Mouse (Mus musculus): Measurements from ENCODE around the gene Myadml2. TPM values are rescaled to one million over a fixed set of nuclear protein-coding genes. Genes with fewer than 3 reads are reported as not detected.

Myadml2 gene
- total RNA-seq, 2 experiments from 2014 or later: 1.0 to 2.9 TPM

- intact Hi-C loops (cut with DNase I): no loop called here
- no peak for DNase-seq
Observed at GRCm38 (mm10) chr11:120630881-120631725, 16.9 kb downstream of the Myadml2 start.

- intact Hi-C loops (cut with DNase I): no loop called here
Observed at GRCm38 (mm10) chr11:120630401-120630871, 17.5 kb downstream of the Myadml2 start.

DNA sequence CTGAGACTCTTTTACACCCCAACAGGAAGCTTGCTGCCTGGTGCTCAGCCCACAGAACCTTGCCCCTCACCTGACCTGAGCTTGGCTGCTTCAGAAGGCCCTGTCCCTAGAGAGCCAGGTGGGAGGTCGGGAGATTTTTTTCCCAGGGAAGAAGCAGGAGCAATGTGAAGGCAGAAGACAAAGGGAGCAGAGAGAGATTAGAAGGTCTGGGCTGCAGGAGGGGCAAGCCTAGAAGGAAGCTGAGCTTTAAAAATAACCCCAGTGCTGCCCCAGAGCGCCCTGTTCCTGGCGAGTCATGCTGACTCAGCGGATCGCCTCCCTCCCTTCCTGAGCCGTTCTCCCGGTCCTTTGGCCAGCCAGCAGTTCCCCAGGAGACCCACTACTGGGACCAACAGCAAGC, 18.0 kb downstream of the Myadml2 start:
- intact Hi-C loops (cut with DNase I): loop anchor here (10.0 kb wide), 1 partner anchor 85 kb away; the partner anchor contains the start of genes Cenpx and Lrrc45
- DNase-seq: no peak

More at GRCm38 (mm10) chr11:120630401-120630871, 17.5 kb downstream of the Myadml2 start:
- no peak for DNase-seq

DNA sequence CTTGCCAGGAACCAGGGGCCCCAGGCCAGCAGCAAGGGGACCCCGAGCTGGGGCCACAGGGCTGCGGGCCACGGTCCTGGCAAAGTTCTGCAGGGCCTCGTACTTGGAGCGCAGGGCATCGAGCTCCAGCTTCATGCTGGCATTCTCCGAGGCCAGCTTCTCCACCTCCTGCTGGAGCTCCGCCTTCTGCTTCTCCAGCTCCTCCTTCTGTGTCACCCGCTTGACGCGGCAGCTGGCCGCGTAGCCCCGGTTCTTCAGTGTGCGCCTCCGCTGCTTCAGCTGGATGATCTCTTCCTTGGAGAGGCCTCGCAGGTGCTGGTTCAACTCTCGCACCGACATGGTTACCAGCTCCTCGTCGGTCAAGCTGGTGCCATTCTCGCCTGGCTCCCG, 18.6 kb downstream of the Myadml2 start:
- DNase-seq: no peak
- intact Hi-C loops (cut with DNase I): loop anchor here (10.0 kb wide), 1 partner anchor 85 kb away; the partner anchor contains the start of genes Cenpx and Lrrc45

DNA sequence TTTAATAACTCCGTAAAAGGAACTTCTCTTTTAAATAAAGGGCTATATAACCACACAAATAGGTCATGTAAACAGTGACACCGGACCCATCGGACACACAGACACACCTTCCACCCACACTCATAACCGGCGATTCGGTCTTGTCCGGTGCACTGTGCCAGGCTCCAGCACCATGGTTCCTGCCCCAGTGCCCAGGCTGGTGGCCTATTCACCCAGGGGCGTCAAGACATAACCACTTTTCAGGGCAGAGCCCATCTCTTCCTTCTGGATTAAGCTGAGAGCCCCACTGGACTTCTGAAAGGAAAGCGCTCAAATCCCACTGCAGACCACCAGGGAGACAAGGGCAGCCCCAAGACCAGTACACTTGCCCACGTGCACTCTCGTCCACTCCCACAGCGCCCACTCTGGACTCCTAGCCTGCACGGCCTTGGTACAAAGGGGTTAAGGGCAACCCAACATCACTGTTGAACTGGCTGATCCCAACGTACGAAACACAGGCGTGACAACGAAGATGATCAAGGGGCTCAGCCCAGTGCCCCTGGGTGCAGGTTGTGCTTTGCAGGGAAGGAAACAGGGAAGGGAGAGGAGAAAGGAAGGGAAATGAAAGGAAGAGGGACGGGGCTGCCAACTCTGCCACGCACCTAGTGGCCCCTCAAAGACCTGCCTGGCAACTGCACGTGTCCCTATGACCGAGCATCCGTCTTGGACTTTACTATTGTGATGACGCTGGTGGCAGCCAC, 19.2 kb downstream of the Myadml2 start:
- DNase-seq: no peak
- intact Hi-C loops (cut with DNase I): loop anchor here (10.0 kb wide), 1 partner anchor 86 kb away; the partner anchor contains the start of genes Cenpx and Lrrc45

DNA sequence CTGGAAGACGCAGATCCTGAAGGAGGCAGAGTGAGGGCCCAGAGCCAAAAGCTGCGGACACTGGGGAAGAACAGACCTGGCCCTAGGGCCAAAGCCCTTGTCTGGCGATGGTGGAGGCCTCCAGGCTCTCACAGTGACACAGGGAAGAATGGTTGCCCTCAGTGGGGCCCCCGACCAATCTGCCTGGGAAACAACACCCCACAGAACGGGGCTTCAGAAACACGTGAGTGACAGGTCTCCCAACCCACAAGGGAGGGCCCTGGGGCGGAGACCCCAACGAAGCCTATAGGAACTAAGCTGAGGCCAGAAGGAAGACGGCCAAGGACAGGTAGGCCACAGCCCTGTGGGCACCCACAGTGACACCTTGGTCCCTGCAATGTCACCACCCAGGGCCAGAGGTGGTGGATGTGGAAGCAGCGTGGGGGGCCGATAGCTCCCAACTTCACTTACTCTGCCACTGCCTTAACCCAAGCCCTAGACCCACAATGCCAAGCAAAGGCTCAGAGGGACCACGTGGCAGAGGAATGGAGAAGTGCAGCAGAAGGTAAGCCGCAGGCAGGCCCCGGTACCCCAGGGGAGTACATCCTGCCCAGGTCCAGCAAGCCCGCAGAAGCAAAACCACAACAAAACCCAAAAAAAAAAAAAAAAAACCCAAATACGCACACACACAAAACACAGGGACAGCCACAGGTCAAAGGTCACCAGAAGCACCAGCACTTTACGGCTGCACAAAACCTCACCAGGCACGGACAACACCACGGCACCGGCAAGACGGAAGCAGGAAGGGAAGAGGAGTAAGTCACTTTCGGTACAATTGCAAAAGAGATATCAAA, 20.3 kb downstream of the Myadml2 start:
- no peak for DNase-seq
- intact Hi-C loops (cut with DNase I): loop anchor here (10.0 kb wide), 1 partner anchor 87 kb away; the partner anchor contains the start of genes Cenpx and Lrrc45

DNA sequence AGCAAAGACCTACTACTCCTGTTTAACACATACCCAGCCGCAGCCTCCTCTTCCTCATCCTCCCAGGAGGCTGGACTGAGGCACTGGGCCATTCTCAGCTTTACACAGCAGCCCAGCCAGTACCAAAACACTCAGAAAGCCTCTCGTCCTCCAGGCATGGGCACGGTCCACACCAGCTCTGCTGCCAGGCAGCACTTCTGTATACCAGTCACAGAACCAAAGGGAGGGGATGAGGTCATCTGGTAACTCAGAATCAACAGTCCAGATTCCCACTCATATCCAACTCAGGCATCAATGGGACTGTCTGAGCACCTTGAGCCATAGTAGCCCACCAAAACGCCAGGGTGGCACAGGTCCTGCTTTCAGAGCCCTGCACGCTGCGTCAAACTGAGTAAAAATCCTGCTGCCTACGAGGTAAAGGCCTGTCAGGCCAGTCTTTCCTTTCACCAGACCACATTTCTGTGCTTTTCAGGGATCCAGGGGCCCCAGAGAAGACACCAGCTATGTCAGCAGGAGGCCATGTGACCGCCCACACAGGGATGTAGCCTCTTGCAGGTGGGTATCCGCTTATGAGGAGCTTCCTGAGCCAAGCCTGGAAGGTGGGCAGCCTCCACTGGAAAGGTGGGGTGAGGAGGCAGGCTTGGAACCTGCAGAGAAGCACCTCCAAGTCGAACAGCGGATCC, 21.0 kb downstream of the Myadml2 start:
- intact Hi-C loops (cut with DNase I): loop anchor here (10.0 kb wide), 1 partner anchor 88 kb away; the partner anchor contains the start of genes Cenpx and Lrrc45
- DNase-seq: no peak

GRCm38 (mm10) chr11:120625152-120625775, 22.7 kb downstream of the Myadml2 start, which contains the start of gene Sirt7:
Gene Sirt7, minus strand, starts transcription at chr11:120625240.
- no peak for DNase-seq
- intact Hi-C loops (cut with DNase I): loop anchor here (10.0 kb wide), 1 partner anchor 90 kb away; the partner anchor contains the start of genes Cenpx and Lrrc45

DNA sequence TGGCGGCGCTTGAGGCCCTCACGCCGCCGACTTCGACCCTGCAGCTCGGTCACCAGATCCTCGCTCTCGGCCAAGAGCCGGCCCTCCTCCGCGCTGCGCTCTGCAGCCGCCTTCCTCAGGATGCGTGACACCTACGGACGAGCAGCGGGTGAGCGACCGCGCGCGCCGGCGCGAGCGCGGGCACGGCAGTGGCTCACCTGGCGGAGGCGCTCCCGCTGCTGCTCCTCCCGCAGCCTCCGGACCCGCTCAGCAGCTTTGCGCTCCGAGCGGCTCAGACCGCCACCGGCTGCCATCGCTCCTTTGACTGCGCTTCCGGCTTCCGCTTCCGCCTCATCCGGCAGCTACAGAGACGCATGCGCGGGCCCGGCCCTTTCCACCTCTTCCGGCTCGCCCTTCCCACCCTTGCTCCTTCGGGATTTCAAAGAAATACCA, 23.3 kb downstream of the Myadml2 start:
- peak; percentile 87 for DNase-seq
- intact Hi-C loops (cut with DNase I): loop anchor here (10.0 kb wide), 1 partner anchor 90 kb away; the partner anchor contains the start of genes Cenpx and Lrrc45

DNA sequence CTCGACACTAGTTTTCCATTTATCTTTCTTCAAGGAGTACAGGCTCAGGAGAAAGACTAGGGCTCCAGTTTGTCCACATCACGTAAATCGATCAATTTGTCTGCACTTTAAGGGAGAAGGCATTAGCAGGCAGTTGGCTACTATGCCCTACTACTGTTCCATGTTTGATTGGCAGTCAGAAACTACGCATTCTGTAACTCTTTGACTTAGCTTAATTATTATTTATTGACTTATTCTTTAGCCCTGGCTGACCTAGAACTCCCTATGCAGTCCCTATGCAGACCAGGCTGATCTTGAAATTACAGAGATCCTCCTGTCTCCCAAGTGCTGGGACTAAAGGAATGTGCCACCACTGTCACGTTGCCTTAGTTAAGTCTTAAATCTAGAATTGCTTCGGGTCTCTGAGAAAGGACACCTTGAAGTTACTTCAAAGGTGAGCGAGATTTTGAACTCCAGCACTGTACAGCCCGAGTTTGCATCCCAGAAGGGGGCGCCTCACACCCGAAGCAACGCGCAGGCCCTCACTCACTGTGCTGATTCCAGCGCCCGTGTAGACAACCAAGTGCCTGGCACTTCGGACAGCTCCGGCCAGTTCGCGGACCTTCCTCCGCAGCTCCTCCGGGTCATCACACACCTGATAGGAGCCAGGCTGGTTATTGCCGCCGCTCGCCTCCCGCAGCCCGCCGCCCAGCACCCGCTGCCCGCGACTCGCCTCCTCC, 23.8 kb downstream of the Myadml2 start:
- DNase-seq: peak; percentile 69
- intact Hi-C loops (cut with DNase I): loop anchor here (10.0 kb wide), 1 partner anchor 91 kb away; the partner anchor contains the start of genes Cenpx and Lrrc45

DNA sequence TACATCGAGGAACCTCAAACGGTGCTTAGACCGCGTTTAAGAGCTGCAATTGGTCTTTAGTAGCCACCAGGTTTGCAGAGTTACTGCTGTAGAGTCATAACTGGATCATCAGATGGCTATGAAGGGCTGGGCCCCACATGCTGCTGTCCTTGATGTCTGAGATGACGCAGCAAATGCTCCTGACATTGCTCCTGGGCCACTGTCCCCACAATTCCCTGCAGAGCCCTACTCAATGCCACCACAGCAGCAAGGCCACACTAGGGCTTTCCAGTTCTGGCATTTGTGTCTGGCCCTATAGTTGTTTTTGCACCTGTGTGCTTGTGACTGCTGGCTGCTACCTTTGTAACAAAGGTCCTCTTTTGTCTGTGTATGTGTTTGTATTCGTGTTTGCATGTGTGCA, 25.2 kb downstream of the Myadml2 start:
- no peak for DNase-seq

DNA sequence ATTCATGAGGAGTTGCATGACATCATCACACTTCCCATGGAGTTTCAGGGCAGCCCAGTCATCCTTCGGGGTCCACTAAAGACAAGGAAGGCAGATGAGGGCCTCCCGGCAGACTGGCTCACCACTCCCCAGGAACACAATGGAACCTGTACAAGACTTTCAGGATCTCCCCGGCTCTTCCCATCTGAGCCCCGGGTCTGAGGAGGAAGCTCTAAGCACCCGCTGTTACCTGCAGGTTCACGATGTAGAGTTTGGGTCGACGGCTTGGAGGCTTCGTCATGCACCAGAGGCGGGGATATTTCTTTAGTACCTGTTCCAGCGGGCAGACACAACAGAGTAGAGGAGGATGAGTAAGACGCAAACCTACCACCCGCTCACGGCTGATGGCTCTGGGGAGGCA, 27.8 kb downstream of the Myadml2 start:
- no peak for DNase-seq
- intact Hi-C loops (cut with DNase I): loop anchor here (10.0 kb wide), 1 partner anchor 95 kb away; the partner anchor contains the start of genes Cenpx and Lrrc45

More for the DNA sequence above, 25.2 kb downstream of the Myadml2 start:
- intact Hi-C loops (cut with DNase I): loop anchor here (10.0 kb wide), 1 partner anchor 92 kb away; the partner anchor contains the start of genes Cenpx and Lrrc45

- DNase-seq: no peak
- intact Hi-C loops (cut with DNase I): loop anchor here (10.0 kb wide), 1 partner anchor 166 kb away; the partner anchor contains the start of genes Gps1 and Rfng
Observed at GRCm38 (mm10) chr11:120618619-120619535, 29.1 kb downstream of the Myadml2 start.

DNA sequence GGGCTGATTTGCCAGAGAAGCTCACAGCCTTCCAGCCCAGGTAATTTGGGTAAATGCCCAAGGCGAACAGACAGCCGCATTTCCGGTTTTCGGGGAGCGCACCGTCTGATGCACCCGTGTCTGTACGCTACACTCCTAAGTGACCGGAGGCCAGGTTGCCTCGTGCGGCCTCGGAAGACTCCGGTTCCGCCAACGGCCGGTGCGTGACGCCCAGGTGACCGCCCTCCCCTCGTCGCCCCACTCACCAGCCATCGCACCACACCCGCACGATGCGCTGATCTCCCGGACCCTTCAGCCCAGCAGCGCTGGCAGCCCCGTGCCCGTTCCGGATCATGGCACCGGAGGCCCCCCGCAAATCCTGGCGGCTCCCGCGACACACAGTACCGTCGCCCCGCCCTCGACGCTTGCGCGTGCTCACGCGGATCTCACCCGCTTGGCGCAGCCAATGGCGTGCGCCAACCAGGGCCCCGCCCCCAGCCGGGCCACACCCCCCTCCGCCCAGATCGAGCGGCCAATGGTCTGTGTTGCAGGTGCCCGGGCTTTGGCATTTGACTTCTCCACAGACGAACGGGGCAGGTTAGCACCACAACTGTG, 30.3 kb downstream of the Myadml2 start, which contains the start of gene Pcyt2:
Gene Pcyt2, minus strand, starts transcription at position 418 of the 594 bp plus-strand sequence.
- peak; percentile 94 for DNase-seq
- intact Hi-C loops (cut with DNase I): loop anchor here (10.0 kb wide), 1 partner anchor 167 kb away; the partner anchor contains the start of genes Gps1 and Rfng

GRCm38 (mm10) chr11:120616617-120617294, 31.2 kb downstream of the Myadml2 start:
- DNase-seq: no peak
- intact Hi-C loops (cut with DNase I): loop anchor here (10.0 kb wide), 1 partner anchor 168 kb away; the partner anchor contains the start of genes Gps1 and Rfng
